Mouse (Mus musculus) myocyte (in vitro differentiated cells): ENCODE results near the gene 1700020D05Rik. TPM values are rescaled to one million over a fixed set of nuclear protein-coding genes. Genes with fewer than 3 reads are reported as not detected.
"Not testable (repeated sequence)": the region's sequence is repeated elsewhere in the genome, so short reads cannot be mapped to it uniquely, and the experiment has no call there.

Experiments used
- H3K27me3 ChIP-seq: one replicate; pipeline ENCODE4 v1.6.1; 2011; ENCODE audit not compliant: control insufficient read depth, insufficient read depth, insufficient read length
- H3K36me3 ChIP-seq: one replicate; pipeline ENCODE4 v1.6.1; 2011; ENCODE audit not compliant: control insufficient read depth, insufficient read depth
- H3K4me2 ChIP-seq: one replicate; pipeline ENCODE4 v1.6.1; 2011; ENCODE audit warnings: low read depth, control low read depth
- H3K4me3 ChIP-seq: one replicate; pipeline ENCODE4 v1.5.1; 2011; ENCODE audit warnings: mild to moderate bottlenecking, control low read depth, moderate library complexity
- H3K79me2 ChIP-seq: one replicate; pipeline ENCODE4 v1.6.1; 2011; ENCODE audit not compliant: control insufficient read depth, insufficient read depth
- H3ac ChIP-seq: one replicate; pipeline ENCODE4 v1.6.1; 2011; ENCODE audit not compliant: control insufficient read depth, insufficient read length
- CEBPB ChIP-seq: IDR thresholded peaks from 2 replicates; pipeline ENCODE4 v1.6.1; 2011; ENCODE audit warnings: mild to moderate bottlenecking, moderate library complexity; ENCODE audit not compliant: poor library complexity, insufficient read depth, severe bottlenecking
- E2F4 ChIP-seq: IDR thresholded peaks from one replicate; pipeline ENCODE4 v1.6.1; 2011; ENCODE audit warnings: mild to moderate bottlenecking, control low read depth, moderate library complexity; ENCODE audit not compliant: insufficient read depth
- MAX ChIP-seq: IDR thresholded peaks from one replicate; pipeline ENCODE4 v1.6.1; 2011; ENCODE audit warnings: low read depth, mild to moderate bottlenecking, control low read depth
- MYOD1 ChIP-seq, 3 experiments: IDR thresholded peaks; one replicate each; pipeline ENCODE4 v1.6.1; 2011; ENCODE audit warnings: control low read depth in 2 of 3, low read depth in 2 of 3, mild to moderate bottlenecking in 2 of 3, moderate library complexity in 1 of 3; ENCODE audit not compliant: insufficient read length in 2 of 3, control insufficient read depth in 1 of 3
- MYOG ChIP-seq, 3 experiments: IDR thresholded peaks; one replicate each; pipeline ENCODE4 v1.6.1; 2011; ENCODE audit warnings: control low read depth in 2 of 3, low read depth in 2 of 3, mild to moderate bottlenecking in 2 of 3; ENCODE audit not compliant: insufficient read length in 2 of 3, control insufficient read depth in 1 of 3, insufficient read depth in 1 of 3
- POLR2A ChIP-seq: IDR thresholded peaks from one replicate; pipeline ENCODE4 v1.6.1; 2011; ENCODE audit warnings: low read depth, mild to moderate bottlenecking, control low read depth, moderate library complexity; ENCODE audit not compliant: insufficient read length
- POLR2AphosphoS2 ChIP-seq: IDR thresholded peaks from one replicate; pipeline ENCODE4 v1.6.1; 2011; ENCODE audit warnings: low read depth, control low read depth; ENCODE audit not compliant: insufficient read length
- REST ChIP-seq: IDR thresholded peaks from one replicate; pipeline ENCODE4 v1.6.1; 2011; ENCODE audit warnings: mild to moderate bottlenecking, control low read depth, moderate library complexity; ENCODE audit not compliant: insufficient read depth, insufficient read length
- SRF ChIP-seq: IDR thresholded peaks from one replicate; pipeline ENCODE4 v1.6.1; 2011; ENCODE audit warnings: low read depth; ENCODE audit not compliant: control insufficient read depth, insufficient read length
- TCF12 ChIP-seq: IDR thresholded peaks from one replicate; pipeline ENCODE4 v1.6.1; 2011; ENCODE audit warnings: mild to moderate bottlenecking, control low read depth; ENCODE audit not compliant: poor library complexity, insufficient read depth, severe bottlenecking
- TCF3 ChIP-seq: IDR thresholded peaks from one replicate; pipeline ENCODE4 v1.6.1; 2011; ENCODE audit warnings: low read depth, control low read depth; ENCODE audit not compliant: insufficient read length
- USF1 ChIP-seq: IDR thresholded peaks from one replicate; pipeline ENCODE4 v1.6.1; 2011; ENCODE audit warnings: low read depth, mild to moderate bottlenecking, control low read depth, moderate library complexity
- polyA plus RNA-seq: library from polyadenylated mRNA; unstranded; fragments of >200 nt; fragmentation: generic; extraction: Trizol; gene quantifications from one replicate; pipeline ENCODE4 v1.2.1, GENCODE M21; 2012; ENCODE audit warnings: missing spikeins

Gene 1700020D05Rik
- polyA plus RNA-seq, 1 experiment, result 0.17 TPM

- peaks cover 33% of the 10 kb centered on the region for H3K36me3 ChIP-seq
- H3K4me2 ChIP-seq, result no peak overlapping the region
- no peak overlapping the region for H3ac ChIP-seq
- H3K79me2 ChIP-seq, result peaks cover 31% of the 10 kb centered on the region
- no peak overlapping the region for H3K4me3 ChIP-seq
- TF ChIP-seq MYOD1 (IDR thresholded peaks at IDR 0.05; ENCODE audit: control insufficient read depth in 1 of 3, insufficient read length in 2 of 3, low read depth in 2 of 3) (no peak), CEBPB (no peak), SRF (no peak), E2F4 (no peak), MAX (no peak), POLR2A (no peak), POLR2AphosphoS2 (no peak), MYOG (IDR thresholded peaks at IDR 0.05; ENCODE audit: control insufficient read depth in 1 of 3, insufficient read depth in 1 of 3, insufficient read length in 2 of 3, low read depth in 2 of 3) (no peak), USF1 (no peak), TCF12 (no peak), REST (no peak), TCF3 (no peak)
- no peaks in the 10 kb centered on the region for H3K27me3 ChIP-seq
Observed at GRCm38 (mm10) chr19:5494314-5494713, 9.3 kb downstream of the 1700020D05Rik start.

GRCm38 (mm10) chr19:5493301-5493721 is 10.3 kb downstream of the 1700020D05Rik start:
- H3K4me2 ChIP-seq, result peak overlapping the region; percentile 96
- H3K4me3 ChIP-seq, result not testable (repeated sequence)
- H3K36me3 ChIP-seq, result peaks cover 33% of the 10 kb centered on the region

GRCm38 (mm10) chr19:5492641-5493040 is 10.9 kb downstream of the 1700020D05Rik start:
- Histone ChIP-seq H3ac (no peak overlapping the region), H3K4me2 (peak overlapping the region; percentile 96), H3K36me3 (peaks cover 33% of the 10 kb centered on the region), H3K27me3 (no peaks in the 10 kb centered on the region), H3K4me3 (peak overlapping the region; percentile 85), H3K79me2 (peaks cover 31% of the 10 kb centered on the region)
- TF ChIP-seq TCF3, result no peak
- no peak for TF ChIP-seq TCF12
- TF ChIP-seq SRF, result no peak

More at GRCm38 (mm10) chr19:5493301-5493721, 10.3 kb downstream of the 1700020D05Rik start:
- not testable (repeated sequence) for H3ac ChIP-seq, H3K27me3 ChIP-seq
- peak; percentile 33 for TF ChIP-seq POLR2AphosphoS2
- peaks cover 31% of the 10 kb centered on the region for H3K79me2 ChIP-seq

- peaks cover 44% of the 10 kb centered on the region for H3K79me2 ChIP-seq
- H3ac ChIP-seq, result peak overlapping the region; percentile 64
- TF ChIP-seq TCF3 (no peak), POLR2A (peak; percentile 81), REST (no peak), MAX (no peak), CEBPB (no peak), POLR2AphosphoS2 (peak; percentile 88), TCF12 (no peak), MYOG (IDR thresholded peaks at IDR 0.05; ENCODE audit: control insufficient read depth in 1 of 3, insufficient read depth in 1 of 3, insufficient read length in 2 of 3, low read depth in 2 of 3) (peak in 2 of 3 experiments; percentile 28 to 66), MYOD1 (IDR thresholded peaks at IDR 0.05; ENCODE audit: control insufficient read depth in 1 of 3, insufficient read length in 2 of 3, low read depth in 2 of 3) (peak in 2 of 3 experiments; percentile 42 to 66), E2F4 (no peak), SRF (peak; percentile 43), USF1 (peak; percentile 96)
- peak overlapping the region; percentile 85 for H3K4me3 ChIP-seq
- H3K36me3 ChIP-seq, result peaks cover 31% of the 10 kb centered on the region
- H3K4me2 ChIP-seq, result peak overlapping the region; percentile 96
- no peaks in the 10 kb centered on the region for H3K27me3 ChIP-seq
Observed at GRCm38 (mm10) chr19:5490898-5491708, 12.5 kb downstream of the 1700020D05Rik start.

GRCm38 (mm10) chr19:5490313-5490897 is 13.2 kb downstream of the 1700020D05Rik start, which contains the start of gene Cfl1:
TSS of gene Cfl1 (plus strand) at chr19:5490455.
- Histone ChIP-seq H3K27me3 (no peaks in the 10 kb centered on the region), H3K79me2 (peaks cover 46% of the 10 kb centered on the region)

GRCm38 (mm10) chr19:5489721-5490120 is 13.9 kb downstream of the 1700020D05Rik start:
- Histone ChIP-seq H3K4me2 (peak overlapping the region; percentile 98), H3K79me2 (peaks cover 46% of the 10 kb centered on the region), H3K36me3 (peaks cover 35% of the 10 kb centered on the region), H3K4me3 (peak overlapping the region; percentile 85)
- H3ac ChIP-seq, H3K27me3 ChIP-seq: not testable (repeated sequence)

More at GRCm38 (mm10) chr19:5490313-5490897, 13.2 kb downstream of the 1700020D05Rik start, which contains the start of gene Cfl1:
- Histone ChIP-seq H3K4me2 (peak within 1 kb of the TSS; percentile 98), H3K4me3 (peak within 1 kb of the TSS; percentile 85), H3ac (peak within 1 kb of the TSS; percentile 64), H3K36me3 (peaks cover 35% of the 10 kb centered on the region)
- TF ChIP-seq USF1, result no peak
- no peak for TF ChIP-seq REST
- TF ChIP-seq E2F4, result no peak
- peak; percentile 74 for TF ChIP-seq POLR2AphosphoS2
- TF ChIP-seq CEBPB, result no peak
- peak; percentile 91 for TF ChIP-seq POLR2A
- peak in 1 of 3 experiments; percentile 5 for TF ChIP-seq MYOD1 (IDR thresholded peaks at IDR 0.05; ENCODE audit: control insufficient read depth in 1 of 3, insufficient read length in 2 of 3, low read depth in 2 of 3)
- TF ChIP-seq MAX, result no peak
- TF ChIP-seq TCF3, result no peak
- peak; percentile 68 for TF ChIP-seq SRF
- TF ChIP-seq TCF12, result no peak
- TF ChIP-seq MYOG (IDR thresholded peaks at IDR 0.05; ENCODE audit: control insufficient read depth in 1 of 3, insufficient read depth in 1 of 3, insufficient read length in 2 of 3, low read depth in 2 of 3), result peak in 1 of 3 experiments; percentile 46
